Mouse (Mus musculus): Measurements from ENCODE around the gene Ccnt1. TPM values are rescaled to one million over a fixed set of nuclear protein-coding genes. Genes with fewer than 3 reads are reported as not detected.
"Not testable (repeated sequence)": the region's sequence is repeated elsewhere in the genome, so short reads cannot be mapped to it uniquely, and the experiment has no call there.

Gene Ccnt1
- polyA plus RNA-seq, 1 experiment: 18.1 TPM

DNA sequence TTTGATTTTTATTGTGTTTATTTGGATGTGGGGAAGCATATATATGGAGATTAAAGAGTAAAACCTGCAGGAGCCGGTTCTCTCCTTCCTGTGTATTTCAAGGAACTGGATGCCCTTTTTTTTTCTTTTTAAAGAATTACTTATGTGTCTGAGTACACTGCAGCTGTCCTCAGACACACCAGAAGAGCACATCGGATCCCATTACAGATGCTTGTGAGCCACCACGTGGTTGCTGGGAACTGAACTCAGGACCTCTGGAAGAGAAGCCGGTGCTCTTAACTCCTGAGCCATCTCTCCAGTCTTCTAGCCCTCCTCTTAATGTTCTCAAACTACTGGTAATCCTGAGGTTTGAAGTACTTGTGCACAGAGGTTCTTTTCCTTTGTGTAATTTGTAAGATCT lies 32.8 kb downstream of the Ccnt1 start:
- Histone ChIP-seq H3K4me1 (ENCODE audit: control insufficient read depth, insufficient read depth, insufficient read length, low read length) (no peaks in the 10 kb centered on the region), H3K4me3 (ENCODE audit: insufficient read depth, low read depth, low read length) (no peak overlapping the region), H3K27ac (replicated peaks; ENCODE audit: low read depth, low read length) (no peak overlapping the region)

DNA sequence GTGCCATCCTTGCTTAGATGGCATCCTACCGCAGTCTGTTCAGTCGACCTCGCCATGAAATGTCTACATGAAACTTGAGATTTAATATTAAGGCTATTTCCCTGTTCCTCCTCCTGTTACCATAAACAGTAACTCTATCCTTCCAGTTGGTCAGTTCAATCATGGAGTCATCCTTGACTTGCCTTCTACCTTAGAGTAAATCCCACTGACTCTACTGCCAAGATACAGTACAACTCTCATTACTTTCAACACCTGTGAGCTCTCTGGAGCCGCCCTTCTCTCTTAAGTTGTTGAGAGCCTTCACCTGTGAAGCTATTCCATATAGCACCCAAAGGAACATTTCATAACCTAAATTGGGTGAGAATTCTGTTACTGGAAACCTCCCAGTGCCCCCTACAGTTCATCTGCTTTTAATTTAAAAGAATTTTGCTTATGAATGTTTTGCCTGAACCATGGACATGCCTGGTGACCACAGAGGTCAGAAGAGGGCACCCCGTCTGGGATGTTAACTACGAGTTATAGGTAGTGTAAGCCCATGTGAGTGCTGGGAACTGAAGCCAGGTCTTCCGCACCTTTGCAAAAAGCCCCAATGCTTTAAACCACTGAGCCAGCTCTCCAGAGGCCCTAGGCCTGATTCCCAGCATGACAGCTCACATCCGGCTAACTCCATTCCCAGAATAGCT lies 33.8 kb downstream of the Ccnt1 start:
- H3K4me1 ChIP-seq (ENCODE audit: control insufficient read depth, insufficient read depth, insufficient read length, low read length): 0 out of 2 replicates have a peak, but pooled peaks cover 2% of the 10 kb centered on the region
- H3K4me3 ChIP-seq (ENCODE audit: insufficient read depth, low read depth, low read length): no peak overlapping the region
- no peak overlapping the region for H3K27ac ChIP-seq (replicated peaks; ENCODE audit: low read depth, low read length)

- H3K4me1 ChIP-seq (ENCODE audit: control insufficient read depth, insufficient read depth, insufficient read length, low read length): 0 out of 2 replicates have a peak, but pooled peaks cover 2% of the 10 kb centered on the region
- H3K27ac ChIP-seq (replicated peaks; ENCODE audit: low read depth, low read length): no peak overlapping the region
- no peak overlapping the region for H3K4me3 ChIP-seq (ENCODE audit: insufficient read depth, low read depth, low read length)
These were observed 34.8 kb downstream of the Ccnt1 start for GRCm38 (mm10) chr15:98535921-98536320.

- peak within 1 kb of the TSS; percentile 99 for H3K27ac ChIP-seq (replicated peaks; ENCODE audit: low read depth, low read length)
- peak within 1 kb of the TSS; percentile 95 for H3K4me3 ChIP-seq (ENCODE audit: insufficient read depth, low read depth, low read length)
- 0 out of 2 replicates have a peak, but pooled peaks cover 2% of the 10 kb centered on the region for H3K4me1 ChIP-seq (ENCODE audit: control insufficient read depth, insufficient read depth, insufficient read length, low read length)
These were observed 36.7 kb downstream of the Ccnt1 start, which contains the start of gene Kansl2 for GRCm38 (mm10) chr15:98533881-98534627. Gene Kansl2 (minus strand): TSS chr15:98534264.

DNA sequence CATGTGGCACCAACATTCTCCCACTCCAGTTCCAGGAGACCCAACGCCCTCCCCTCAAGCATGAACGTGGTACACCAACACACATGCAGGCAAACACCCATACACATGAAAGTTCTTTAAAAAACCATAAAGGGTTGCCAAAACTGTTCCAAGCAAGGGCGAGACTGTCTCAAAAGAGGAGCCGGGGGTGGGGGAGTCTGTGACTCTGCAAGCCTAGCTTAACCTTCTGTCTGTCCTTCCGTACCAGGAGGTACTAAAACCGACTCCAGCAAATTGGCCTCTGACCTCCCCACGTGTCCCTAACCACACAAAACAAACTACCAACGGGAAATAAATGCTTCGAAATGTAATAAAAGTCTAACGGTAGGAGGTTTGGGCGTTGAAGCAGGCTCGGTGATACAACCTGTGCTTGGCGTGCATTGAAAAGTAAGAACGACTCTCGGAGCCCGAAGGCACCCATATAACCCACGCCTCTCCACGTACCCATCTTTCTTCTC lies 37.6 kb downstream of the Ccnt1 start:
- peak overlapping the region; percentile 95 for H3K4me3 ChIP-seq (ENCODE audit: insufficient read depth, low read depth, low read length)
- H3K4me1 ChIP-seq (ENCODE audit: control insufficient read depth, insufficient read depth, insufficient read length, low read length): 0 out of 2 replicates have a peak, but pooled peaks cover 2% of the 10 kb centered on the region
- peak overlapping the region; percentile 71 for H3K27ac ChIP-seq (replicated peaks; ENCODE audit: low read depth, low read length)

GRCm38 (mm10) chr15:98532281-98532680 lies 38.4 kb downstream of the Ccnt1 start:
- peaks cover 2% of the 10 kb centered on the region; the same call in 1 of the 2 replicates for H3K4me1 ChIP-seq (ENCODE audit: control insufficient read depth, insufficient read depth, insufficient read length, low read length)
- H3K27ac ChIP-seq (replicated peaks; ENCODE audit: low read depth, low read length): peak overlapping the region; percentile 71
- H3K4me3 ChIP-seq (ENCODE audit: insufficient read depth, low read depth, low read length): peak overlapping the region; percentile 95

DNA sequence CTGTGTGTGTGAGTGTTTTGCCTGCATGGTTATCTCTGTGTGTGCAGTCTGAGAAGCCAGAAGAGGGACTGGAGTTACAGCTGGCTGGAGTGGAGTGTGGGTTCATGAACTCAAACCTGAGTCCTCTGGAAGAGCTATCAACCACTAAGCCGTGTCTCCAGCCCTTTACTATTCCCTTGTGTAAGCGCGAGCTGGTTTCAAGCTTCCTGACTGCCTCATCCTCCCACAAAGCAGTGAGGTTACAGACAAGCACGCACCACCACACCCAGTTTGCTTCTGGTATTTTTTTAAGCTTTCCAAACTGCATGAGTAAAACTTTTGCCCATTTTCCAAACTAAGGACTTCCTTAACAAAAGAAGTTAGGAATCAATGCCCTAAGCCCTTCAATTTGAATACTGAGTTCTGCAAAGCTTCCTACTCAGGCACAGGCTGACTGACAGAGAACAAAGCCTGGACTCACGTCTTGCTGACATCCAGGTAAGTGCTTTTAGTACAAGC lies 42.6 kb downstream of the Ccnt1 start:
- no peak overlapping the region for H3K4me3 ChIP-seq (ENCODE audit: insufficient read depth, low read depth, low read length)
- peaks cover 2% of the 10 kb centered on the region; the same call in 1 of the 2 replicates for H3K4me1 ChIP-seq (ENCODE audit: control insufficient read depth, insufficient read depth, insufficient read length, low read length)
- no peak overlapping the region for H3K27ac ChIP-seq (replicated peaks; ENCODE audit: low read depth, low read length)

DNA sequence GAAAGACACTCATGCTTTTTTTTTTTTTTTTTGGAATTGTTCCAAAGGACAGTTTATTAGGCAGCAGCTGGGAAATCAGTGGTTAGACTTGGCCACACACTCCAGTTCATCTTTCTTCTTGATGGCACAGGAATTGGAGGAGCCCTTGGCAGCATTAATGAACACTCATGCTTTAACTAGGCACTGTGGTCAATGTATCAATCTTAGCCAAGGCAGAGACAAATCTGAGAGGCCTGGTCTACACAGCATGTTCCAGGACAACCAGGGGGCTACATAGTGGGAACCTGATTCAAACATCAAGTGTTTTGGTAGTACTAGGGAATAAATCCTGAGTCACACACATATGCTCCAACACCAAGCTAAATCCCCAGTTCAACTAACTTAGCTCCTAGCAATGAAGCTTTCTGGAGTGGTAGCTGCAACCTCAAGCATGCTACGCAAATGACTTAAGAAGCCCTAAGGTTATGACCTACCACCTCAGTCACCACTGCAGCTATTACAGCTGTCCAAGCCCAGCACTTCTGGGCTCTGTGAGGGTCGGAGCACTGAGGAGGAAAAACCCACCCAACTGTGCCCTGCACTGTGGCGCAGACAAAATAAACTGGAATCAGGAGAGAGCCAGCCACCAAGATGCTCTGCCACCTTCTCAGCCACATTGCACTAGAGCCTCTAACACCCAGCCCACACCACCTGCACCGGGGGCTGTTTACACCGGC lies 43.5 kb downstream of the Ccnt1 start:
- Histone ChIP-seq H3K4me3 (ENCODE audit: insufficient read depth, low read depth, low read length) (no peak overlapping the region), H3K4me1 (ENCODE audit: control insufficient read depth, insufficient read depth, insufficient read length, low read length) (peaks cover under 1% of the 10 kb centered on the region; the same call in 1 of the 2 replicates), H3K27ac (replicated peaks; ENCODE audit: low read depth, low read length) (no peak overlapping the region)

DNA sequence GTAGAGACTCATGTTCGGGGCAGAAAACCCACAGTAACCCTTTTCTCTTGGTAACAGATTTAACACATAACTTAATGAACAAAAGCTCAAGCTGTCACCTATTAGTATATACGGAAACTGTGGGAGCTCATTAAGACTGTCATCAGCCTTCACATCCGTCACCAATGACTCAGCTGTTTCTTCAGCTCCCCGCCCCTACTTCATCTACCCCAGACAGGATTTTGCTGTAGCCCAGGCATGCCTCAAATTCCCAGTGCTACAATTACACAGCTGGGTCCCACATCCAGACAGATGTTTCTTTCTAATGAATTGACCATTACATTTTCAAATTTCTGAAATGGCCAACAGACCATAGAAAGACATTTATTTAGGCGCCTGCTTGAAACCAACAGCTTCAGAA lies 44.7 kb downstream of the Ccnt1 start:
- no peak overlapping the region for H3K4me3 ChIP-seq (ENCODE audit: insufficient read depth, low read depth, low read length)
- H3K27ac ChIP-seq (replicated peaks; ENCODE audit: low read depth, low read length): no peak overlapping the region
- no peaks in the 10 kb centered on the region; the same call in 1 of the 2 replicates for H3K4me1 ChIP-seq (ENCODE audit: control insufficient read depth, insufficient read depth, insufficient read length, low read length)

DNA sequence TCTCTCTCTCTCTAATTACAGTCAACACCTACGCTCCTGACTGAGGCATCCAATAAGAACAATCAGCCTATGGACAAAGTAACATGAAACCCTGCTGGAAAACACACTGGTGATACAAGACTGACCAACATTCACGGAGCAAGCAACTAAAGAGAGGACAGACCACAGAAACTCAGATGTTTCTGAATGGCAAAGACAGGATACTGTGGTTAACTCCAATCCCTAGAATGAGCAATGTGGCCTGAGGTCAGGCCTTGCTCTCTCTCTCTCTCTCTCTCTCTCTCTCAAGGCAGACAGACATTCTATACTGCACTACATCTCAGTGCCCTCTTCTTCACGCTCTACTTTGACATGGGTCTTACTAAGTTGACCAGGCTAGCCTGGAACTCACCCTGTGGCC lies 49.5 kb downstream of the Ccnt1 start:
- Histone ChIP-seq H3K4me3 (ENCODE audit: insufficient read depth, low read depth, low read length) (no peak overlapping the region), H3K27ac (replicated peaks; ENCODE audit: low read depth, low read length) (no peak overlapping the region), H3K4me1 (ENCODE audit: control insufficient read depth, insufficient read depth, insufficient read length, low read length) (no peaks in the 10 kb centered on the region)

DNA sequence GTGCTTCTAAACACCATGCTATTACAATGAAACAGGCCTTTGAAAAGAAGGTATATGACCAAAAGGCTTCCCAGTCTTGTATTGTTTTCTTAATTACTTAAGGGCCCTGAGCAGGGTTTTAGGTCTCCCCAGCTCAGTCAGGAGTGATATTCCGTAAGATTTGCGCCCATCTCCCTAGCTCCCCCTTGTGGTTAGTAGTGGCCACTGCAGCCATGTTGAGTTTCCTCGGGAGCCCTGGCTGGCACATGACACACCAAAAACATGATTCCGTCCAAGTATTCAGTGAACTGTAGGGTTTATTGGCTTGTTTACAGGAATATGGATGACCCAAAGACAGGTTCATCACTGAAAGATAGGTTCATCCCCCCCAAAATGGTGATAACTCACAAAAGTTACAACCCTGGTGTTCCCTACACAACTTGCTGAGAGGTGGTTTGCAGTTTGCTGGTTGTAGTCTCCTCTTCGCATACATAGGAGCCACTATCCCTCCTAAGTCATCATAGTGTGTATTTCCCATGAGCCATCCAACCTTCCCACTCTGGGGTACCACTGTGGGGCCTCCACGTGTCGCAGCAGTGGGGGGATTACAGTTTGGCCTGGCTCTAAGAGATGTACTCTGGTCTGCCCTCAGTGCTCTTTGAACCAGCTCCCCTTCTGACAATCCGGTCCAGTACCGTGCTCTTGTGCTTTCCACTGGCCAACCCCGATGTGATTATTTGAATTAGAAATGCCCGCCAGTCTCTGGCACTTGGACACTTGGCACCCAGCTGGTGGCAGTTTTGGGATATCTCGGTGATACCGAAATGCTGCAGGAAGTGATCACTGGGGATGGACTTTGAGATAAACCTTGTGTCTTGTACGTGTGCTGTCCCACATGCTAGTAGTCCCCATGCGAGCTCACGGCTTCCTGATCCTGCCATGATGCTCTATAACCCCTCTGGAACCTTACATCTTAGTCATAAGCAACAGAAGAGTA lies 53.1 kb downstream of the Ccnt1 start:
- Histone ChIP-seq H3K4me1 (ENCODE audit: control insufficient read depth, insufficient read depth, insufficient read length, low read length) (peaks cover 3% of the 10 kb centered on the region), H3K27ac (replicated peaks; ENCODE audit: low read depth, low read length) (no peak overlapping the region), H3K4me3 (ENCODE audit: insufficient read depth, low read depth, low read length) (no peak overlapping the region)

DNA sequence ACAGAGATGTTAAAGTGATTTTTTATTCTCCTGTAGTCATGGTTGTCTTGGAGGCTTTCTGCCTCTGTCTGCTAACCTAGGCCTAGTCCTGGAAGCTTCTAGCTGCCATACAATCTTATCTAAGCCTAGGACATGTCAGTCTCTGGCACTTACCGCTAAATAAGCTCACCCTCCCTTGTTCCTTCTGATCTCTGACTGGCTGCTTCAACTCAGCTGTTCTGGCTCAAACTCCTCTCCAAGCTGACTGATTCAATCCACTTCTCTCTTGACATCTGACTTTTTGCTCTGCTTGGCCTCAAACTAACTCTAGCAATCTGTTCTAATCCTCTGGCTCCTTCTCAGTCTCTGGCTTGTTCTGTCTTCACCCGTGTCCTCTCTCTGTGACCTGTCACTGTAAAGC lies 55.9 kb downstream of the Ccnt1 start:
- H3K27ac ChIP-seq (replicated peaks; ENCODE audit: low read depth, low read length); H3K4me3 ChIP-seq (ENCODE audit: insufficient read depth, low read depth, low read length): not testable (repeated sequence)

DNA sequence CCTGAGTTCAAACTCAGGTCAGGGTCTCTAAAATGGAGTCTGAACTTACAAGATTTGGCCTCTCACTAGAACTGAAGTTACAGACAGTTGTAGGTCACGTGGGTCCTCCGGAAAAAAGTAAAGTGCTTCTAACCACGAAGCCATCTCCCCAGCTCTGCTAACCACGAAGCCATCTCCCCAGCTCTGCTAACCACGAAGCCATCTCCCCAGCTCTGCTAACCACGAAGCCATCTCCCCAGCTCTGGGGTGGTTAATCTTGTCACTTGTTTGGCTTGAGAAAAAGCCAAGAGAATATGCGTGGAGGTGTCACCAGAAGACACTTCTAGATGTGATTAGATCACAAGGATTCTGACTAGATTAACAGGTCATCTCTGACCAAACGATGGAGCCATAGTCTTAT lies 56.6 kb downstream of the Ccnt1 start:
- Histone ChIP-seq H3K4me1 (ENCODE audit: control insufficient read depth, insufficient read depth, insufficient read length, low read length) (peaks cover 6% of the 10 kb centered on the region), H3K27ac (replicated peaks; ENCODE audit: low read depth, low read length) (no peak overlapping the region), H3K4me3 (ENCODE audit: insufficient read depth, low read depth, low read length) (no peak overlapping the region)

More for the DNA sequence above, 55.9 kb downstream of the Ccnt1 start:
- not testable (repeated sequence) for H3K4me1 ChIP-seq (ENCODE audit: control insufficient read depth, insufficient read depth, insufficient read length, low read length)

GRCm38 (mm10) chr15:98513676-98514075 lies 57.0 kb downstream of the Ccnt1 start:
- H3K4me3 ChIP-seq (ENCODE audit: insufficient read depth, low read depth, low read length); H3K27ac ChIP-seq (replicated peaks; ENCODE audit: low read depth, low read length); H3K4me1 ChIP-seq (ENCODE audit: control insufficient read depth, insufficient read depth, insufficient read length, low read length): not testable (repeated sequence)

Measured in brown adipose tissue, adult 24 weeks (tissue).